Mouse (Mus musculus): ENCODE results near the gene Lrrc8c.
A peak's percentile ranks its signal among the peaks of the same experiment; 100 is the strongest.

The Lrrc8c gene

DNA sequence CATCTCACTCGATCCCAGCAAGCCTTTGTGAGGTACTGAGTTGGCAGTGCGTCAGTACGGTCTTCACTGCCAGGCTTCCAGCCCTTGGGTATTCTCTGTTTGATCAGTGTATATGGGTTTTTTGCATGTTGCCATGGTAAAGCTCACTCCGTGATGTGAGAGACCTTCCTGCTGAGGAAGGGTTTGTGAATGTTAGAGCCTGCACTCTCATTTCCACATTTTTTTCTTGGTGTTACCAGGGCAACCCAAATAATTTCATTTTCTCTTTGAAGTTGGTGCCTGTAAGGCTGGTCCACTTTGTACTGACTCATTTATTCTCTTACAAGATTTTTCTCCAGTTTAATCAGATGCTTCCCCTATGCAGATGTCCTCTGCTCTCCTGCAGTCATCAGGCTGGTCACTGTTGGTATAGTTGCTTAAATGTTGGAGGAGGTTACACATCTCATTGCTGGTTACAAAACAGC, 38.6 kb downstream of the Lrrc8c start:
- peak; percentile 27 for DNase-seq

- DNase-seq = no peak
Measured at GRCm38 (mm10) chr5:105558517-105558916, 39.3 kb downstream of the Lrrc8c start.

- no peak for DNase-seq
Measured at GRCm38 (mm10) chr5:105561926-105562325, 42.7 kb downstream of the Lrrc8c start.

DNA sequence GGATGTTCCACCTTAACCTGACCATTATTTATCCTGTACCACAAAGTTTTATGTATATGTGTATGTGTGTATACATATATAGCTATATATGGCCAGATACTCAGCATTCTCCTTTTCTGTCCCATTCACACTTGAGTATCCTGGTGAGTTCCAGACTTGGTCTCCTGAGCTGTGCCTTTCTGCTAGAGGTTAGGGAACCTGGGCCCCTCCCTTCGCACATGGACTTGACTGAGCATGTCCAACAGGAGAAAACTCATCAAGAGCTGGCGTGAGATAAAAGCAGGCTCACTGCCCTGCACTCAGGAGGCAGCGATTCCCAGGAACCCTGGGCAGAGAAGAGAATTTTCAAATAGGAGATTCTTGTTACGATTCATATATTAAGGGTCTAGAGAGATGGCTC, 45.6 kb downstream of the Lrrc8c start:
- DNase-seq = no peak

DNA sequence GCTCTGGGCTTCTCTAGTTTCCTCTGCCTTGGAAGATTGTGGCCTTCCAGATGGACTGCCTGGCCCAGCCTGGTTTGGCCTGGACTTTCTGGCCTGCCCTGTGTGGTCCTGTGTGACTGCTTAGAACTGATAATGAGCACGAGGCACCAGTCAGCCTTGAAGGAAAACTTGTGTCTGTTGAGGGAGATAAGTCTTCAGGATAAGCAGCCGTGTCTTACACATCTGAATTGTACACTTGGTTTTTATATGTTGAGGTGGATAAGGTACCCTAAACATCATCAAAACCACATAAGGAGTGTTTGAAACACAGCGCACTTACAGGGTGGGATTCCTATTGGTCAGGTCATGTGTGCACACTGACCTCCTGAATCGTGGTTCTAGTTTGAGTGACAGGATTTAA, 46.6 kb downstream of the Lrrc8c start:
- DNase-seq = no peak

GRCm38 (mm10) chr5:105566852-105567412, 47.7 kb downstream of the Lrrc8c start:
- no peak for DNase-seq

GRCm38 (mm10) chr5:105568043-105568747, 49.0 kb downstream of the Lrrc8c start:
- DNase-seq = no peak

- peak; percentile 20 for DNase-seq
Measured at GRCm38 (mm10) chr5:105569168-105569567, 50.0 kb downstream of the Lrrc8c start.

- DNase-seq = no peak
Measured at GRCm38 (mm10) chr5:105572160-105572692, 53.0 kb downstream of the Lrrc8c start.

- no peak for DNase-seq
Measured at GRCm38 (mm10) chr5:105572876-105573275, 53.7 kb downstream of the Lrrc8c start.

DNA sequence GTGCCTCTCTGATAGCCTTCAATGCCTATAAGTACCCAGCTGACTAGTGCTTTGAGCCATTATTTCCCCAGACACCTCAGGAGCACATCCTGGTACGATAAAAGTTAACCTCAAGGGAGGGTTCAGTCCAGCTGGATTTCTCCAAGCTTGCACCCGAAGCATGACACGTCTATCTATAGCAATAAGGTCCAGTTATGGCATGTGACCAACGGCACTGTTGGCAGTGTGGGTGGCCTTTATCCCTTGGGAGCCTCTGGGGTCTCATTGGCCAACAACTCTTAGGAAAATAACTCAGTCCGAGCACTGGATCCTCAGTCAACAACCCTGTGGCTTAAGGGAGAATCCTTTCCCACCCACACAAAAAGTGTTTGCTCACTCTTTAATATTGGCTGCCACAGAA, 55.6 kb downstream of the Lrrc8c start:
- no peak for DNase-seq

DNA sequence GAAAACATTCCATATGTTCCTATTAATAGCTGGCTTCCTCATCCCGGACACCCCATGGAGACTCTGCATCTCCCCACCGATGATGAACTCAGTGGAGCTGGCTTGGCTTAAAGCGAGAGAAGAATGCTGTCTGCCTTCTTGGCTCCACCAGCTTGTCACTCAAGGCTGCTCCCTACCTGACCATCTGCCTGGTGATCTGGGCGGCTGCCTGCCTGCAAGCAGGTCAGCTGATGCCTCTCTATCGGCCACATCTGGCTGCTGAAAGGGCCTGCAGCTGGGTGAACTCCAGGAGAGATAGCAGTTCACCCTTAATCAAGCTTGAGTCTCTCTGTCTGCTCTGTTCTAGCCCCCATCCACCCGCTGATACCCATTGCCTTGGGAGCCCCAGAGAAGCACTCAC, 56.7 kb downstream of the Lrrc8c start:
- DNase-seq = no peak

GRCm38 (mm10) chr5:105580909-105581308, 61.7 kb downstream of the Lrrc8c start:
- DNase-seq = no peak

DNA sequence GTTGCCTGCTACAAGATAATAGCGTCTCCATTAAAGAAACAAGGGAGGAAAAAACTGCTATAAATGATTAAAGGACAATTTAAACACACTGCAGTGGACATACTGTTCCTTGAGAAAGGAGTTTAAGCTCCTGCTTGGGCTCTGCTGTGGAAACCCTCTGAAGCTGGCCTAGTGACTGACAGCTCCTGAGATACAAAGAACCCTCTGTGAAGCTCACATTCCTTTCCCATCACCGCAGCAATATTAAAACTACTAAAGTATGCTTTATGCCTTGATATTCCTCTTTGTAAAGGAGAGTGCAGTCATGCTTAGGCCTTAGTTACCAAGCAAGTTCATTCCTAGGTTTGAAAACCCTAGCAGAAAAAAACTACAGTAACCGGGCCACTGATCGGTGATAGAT, 66.7 kb downstream of the Lrrc8c start:
- DNase-seq = no peak

- no peak for DNase-seq
Measured at GRCm38 (mm10) chr5:105586655-105587054, 67.5 kb downstream of the Lrrc8c start.

DNA sequence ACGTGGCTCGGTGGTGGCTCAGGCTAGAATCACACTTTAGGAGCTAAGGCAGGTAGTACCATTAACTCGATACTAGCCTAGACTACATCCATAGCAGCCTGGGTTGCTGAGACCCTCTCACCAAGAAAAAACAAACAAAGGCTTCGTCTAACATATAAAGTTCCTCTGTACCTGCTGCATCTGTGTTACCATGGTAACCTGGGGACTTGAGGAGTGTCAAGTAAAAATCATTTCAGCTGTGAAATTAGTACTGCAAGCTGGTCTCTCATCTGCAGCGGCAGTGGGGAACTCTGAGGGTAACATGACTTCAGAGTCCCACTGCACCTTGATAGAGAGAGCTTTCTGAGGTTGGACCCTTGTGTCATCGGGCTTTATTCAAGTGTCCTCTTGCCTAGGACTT, 68.3 kb downstream of the Lrrc8c start:
- no peak for DNase-seq

GRCm38 (mm10) chr5:105588683-105589082, 69.5 kb downstream of the Lrrc8c start:
- DNase-seq = no peak

DNA sequence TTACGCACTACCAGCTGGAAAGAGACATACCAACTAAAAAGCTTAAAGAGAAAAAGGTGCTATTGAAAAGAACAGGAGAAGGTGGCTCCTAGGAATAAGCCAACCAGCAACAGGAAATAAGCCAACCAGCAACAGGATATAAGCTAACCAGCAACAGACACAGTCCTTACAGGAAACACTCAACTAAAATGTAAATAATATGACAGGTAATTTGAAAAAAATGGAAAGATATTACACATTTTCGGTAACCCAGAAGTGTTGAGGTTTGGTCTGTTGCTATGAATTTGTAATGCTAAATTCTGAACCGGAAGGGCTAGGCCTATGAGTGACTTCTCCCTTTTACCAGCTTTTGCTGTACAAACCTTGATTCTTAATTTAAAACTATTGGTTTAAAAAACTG, 69.9 kb downstream of the Lrrc8c start:
- no peak for DNase-seq

- no peak for DNase-seq
Measured at GRCm38 (mm10) chr5:105592396-105592795, 73.2 kb downstream of the Lrrc8c start.

GRCm38 (mm10) chr5:105593630-105594029, 74.4 kb downstream of the Lrrc8c start:
- no peak for DNase-seq

DNA sequence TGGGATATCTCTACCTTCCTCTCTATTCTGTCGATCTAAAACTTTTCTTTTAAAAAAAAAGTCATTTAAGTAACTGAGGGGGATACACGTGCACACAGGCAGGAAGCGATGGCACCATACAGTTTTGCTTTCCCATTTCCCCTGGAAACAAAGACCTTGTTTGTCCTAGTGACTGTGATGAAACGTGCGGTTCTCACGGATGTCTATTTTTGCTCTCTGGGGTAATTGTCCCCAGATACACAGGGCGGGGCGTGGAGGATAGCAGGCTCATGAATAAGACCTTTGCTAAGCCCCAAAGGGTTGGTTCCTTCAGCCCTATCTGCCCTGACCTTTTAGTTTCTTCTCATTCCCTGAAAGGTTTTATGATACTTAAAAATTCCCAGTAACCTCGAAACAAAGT, 79.7 kb downstream of the Lrrc8c start:
- DNase-seq = no peak

- DNase-seq = no peak
Measured at GRCm38 (mm10) chr5:105599315-105599714, 80.1 kb downstream of the Lrrc8c start.

DNA sequence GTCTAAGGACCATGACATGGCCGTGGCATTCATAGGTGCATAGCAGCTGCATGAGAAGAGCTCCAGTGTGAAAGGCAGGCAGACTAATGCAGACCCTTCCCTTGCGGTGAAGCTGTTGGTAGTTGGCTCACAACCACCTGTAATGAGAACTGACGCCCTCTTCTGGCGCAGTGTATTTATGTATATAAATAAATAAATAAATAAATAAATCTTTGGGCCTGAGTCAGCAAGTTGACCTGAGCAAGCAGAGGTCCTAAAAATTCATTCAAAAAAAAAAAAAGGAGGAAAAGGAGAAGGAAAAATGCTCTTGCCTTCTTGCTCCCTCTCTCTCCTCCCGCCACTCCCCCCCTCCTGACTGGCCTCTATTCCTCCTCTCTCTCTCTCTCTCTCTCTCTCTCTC, 81.8 kb downstream of the Lrrc8c start:
- DNase-seq = no peak

- DNase-seq = no peak
Measured at GRCm38 (mm10) chr5:105602585-105602984, 83.4 kb downstream of the Lrrc8c start.

DNA sequence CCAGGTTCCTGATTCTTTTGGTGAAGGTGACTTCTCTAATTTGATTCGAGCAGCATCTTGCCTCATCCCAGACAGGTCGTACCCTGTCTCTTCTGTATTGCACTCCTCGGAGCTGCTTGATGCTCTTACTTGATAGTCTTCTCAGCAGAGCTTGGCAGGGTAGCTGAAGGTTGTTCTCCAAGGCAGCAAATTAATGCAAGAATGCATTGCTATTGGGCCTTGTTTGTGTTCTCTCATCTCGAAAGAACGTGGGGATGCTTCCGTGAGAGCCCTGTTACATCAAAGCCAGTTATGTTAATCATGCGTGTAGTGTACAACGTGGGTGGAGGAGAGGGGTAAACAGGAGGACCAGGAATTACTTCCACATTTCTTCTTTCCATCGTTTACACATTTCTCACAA, 86.5 kb downstream of the Lrrc8c start:
- DNase-seq = no peak
